Mouse (Mus musculus): ENCODE results near the gene Mark1.
A peak's percentile ranks its signal among the peaks of the same experiment; 100 is the strongest.

Mark1 gene

GRCm38 (mm10) chr1:184891998-184892397 lies 107.4 kb downstream of the Mark1 start:
- no peak for DNase-seq (ENCODE audit: inconsistent ontology term)

GRCm38 (mm10) chr1:184889454-184889853 lies 109.9 kb downstream of the Mark1 start:
- DNase-seq (ENCODE audit: inconsistent ontology term) = no peak

GRCm38 (mm10) chr1:184886160-184886559 lies 113.2 kb downstream of the Mark1 start:
- no peak for DNase-seq (ENCODE audit: inconsistent ontology term)

DNA sequence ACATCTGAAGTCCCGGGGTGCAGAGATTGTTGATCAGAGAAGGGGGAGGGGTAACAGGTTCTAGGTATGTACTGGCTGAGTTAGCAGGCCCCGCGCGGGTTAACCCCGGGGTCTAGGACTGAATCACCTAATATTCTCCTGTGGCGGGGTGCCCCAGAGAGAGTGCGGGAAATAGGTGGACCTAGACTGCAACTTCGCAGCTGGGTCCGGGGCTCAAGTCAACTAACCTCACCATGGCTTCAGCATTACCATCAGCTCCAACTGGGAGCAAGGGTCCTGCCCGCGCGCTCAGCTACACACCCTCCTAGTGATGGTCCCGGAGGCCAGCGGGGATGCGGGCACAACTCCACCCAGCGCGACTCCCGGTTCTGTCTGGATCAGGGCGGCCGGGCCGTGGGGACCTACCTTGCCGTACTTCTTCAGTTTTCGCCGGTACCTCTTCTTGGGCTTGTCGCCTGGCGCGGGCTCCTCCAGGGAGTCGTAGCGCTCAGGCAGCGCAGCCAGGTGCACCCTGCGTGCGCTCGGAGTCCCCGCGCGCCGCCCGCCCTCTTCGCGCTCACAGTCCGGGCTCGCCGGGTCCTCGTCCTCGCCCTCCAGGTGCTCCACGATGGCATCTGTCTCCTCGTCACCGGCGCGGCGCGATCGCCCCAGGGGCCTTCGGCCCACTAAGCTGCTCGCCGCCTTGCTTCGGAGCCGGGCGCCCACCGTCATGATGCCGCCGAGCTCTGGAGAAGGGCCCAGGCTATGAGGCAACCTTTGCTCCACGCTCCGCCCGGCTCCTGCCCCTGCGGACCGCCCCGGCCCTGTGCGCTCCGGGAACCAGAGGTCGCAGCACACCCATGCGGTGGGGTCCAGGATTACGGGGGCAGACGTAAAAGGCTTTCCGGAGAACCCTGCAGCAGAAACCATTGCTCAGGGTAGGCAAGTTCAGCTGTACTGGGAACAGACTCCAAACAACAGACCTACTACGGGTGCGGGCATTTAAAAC lies 116.8 kb downstream of the Mark1 start, which contains the start of gene C130074G19Rik:
Gene C130074G19Rik (minus strand): TSS at position 938 of the 988 bp plus-strand sequence.
- peak; percentile 70 for DNase-seq (ENCODE audit: inconsistent ontology term)

DNA sequence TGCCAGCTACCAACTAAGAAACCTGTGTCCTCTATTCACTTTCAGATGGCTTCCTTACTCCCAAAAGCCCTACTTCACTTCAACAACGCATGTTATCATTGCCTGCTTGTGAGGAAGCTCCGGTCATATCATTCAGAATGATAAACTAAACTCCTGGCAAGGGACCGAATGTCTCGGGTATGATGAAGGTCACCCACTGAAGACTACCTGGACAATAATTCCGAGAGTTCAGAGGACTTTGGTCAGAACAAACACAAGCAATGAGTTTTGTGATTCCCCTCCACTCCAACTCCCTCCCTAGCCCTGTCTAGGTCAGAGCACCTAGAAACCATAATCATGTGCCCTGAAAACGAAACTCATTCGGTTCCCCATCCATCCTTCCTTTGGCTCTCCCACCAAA lies 117.5 kb downstream of the Mark1 start:
- no peak for DNase-seq (ENCODE audit: inconsistent ontology term)

- no peak for DNase-seq (ENCODE audit: inconsistent ontology term)
Observed at GRCm38 (mm10) chr1:184881211-184881610, 118.2 kb downstream of the Mark1 start.

- DNase-seq (ENCODE audit: inconsistent ontology term) = no peak
Observed at GRCm38 (mm10) chr1:184878860-184879259, 120.5 kb downstream of the Mark1 start.

DNA sequence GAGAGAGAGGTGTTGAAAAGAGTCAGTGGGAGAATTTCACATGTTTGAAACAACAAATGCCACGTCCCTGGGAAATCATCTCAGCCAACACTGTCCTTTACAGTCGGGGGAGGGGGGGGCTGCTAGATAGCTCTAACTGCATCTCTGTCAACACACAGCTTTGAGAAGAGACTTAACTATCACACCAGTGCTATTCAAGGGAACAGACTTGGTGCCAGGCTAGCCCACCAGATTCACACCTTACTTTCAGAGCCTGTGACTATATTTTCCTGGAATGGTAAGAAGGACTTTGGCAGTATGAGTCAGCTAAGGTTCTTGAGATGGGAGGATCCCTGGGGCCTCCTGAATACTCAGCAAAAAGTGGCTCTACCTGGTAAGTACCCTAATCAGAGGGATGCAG lies 122.1 kb downstream of the Mark1 start:
- DNase-seq (ENCODE audit: inconsistent ontology term) = no peak

- no peak for DNase-seq (ENCODE audit: inconsistent ontology term)
Observed at GRCm38 (mm10) chr1:184873910-184874309, 125.5 kb downstream of the Mark1 start.

DNA sequence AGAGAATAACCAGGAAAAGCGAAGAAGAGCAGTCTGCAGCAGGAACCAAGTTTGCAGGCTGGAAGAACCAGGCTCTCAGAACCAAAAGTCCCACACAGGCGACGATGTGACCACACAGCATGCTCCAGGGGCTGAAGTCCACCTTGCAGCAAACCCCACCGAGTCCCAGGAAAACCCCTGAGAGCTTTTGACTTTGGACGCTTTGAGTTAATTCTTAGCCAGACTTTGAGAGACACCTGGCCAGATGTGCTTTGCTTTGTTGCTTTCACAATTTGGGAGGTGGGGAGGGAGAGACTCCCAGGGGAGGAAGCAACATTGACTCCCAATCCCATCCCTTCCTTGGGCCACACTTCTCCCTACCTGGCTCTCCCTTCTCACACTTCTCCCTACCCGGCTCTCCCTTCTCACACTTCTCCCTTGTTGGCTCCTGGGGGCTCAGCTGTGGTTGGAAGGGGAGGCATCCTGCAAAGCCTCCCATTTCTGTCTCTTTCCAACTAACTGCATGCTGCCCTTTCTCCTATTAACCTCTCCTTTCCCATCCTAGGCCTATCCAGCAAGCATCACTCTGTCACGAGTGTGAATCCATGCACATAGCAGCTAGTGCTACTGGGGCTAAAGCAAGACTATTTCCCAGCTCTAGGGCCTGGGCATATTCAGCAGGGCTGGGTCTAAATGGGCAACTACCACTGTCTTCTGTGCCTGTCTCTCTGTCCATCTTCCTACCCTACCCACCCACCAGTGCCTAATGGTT lies 127.1 kb downstream of the Mark1 start:
- no peak for DNase-seq (ENCODE audit: inconsistent ontology term)

DNA sequence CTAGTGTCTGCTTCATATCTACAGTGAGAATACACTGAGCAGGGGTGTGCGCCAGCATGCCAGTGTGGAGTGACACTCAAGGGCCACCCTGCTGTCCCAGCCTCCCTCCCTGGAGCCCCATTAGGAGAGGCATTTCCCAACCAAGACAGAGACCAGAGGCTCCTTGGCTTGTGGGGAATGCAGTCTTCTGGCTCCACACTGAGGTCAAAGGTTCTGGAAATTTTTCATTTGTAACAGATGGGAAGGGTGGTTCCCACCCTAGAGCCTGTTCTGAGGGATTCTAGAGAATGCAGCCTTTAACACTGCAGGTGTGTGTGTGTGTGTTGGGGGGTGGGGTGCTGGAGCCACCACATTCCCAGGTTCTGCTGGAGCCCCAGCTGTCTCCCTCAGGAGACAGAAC lies 127.9 kb downstream of the Mark1 start:
- DNase-seq (ENCODE audit: inconsistent ontology term) = no peak

GRCm38 (mm10) chr1:184870646-184871385 lies 128.6 kb downstream of the Mark1 start:
- DNase-seq (ENCODE audit: inconsistent ontology term) = no peak

- no peak for DNase-seq (ENCODE audit: inconsistent ontology term)
Observed at GRCm38 (mm10) chr1:184869939-184870565, 129.3 kb downstream of the Mark1 start.

DNA sequence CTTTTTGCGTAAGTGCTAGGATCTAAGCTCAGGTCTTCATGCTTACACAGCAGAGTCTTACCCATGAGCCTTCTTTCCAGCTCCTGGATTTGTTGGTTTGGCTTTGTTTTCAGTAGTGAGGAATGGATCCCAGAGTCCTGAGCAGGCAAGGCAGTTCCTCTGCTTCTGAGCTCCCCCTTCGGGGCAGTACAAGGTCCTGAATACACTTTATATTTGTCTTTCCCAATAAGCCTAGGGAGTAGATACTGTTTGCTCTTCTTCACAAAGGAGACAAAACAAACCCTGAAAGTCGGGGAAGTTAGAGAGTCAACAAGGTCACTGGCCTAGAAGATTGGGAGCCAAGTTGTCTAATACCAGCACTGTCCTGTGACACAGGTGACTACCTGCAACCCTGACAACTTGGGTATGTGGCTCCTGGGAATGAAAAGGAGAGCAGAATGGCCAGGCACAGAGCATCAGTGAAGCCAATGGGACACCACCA lies 131.7 kb downstream of the Mark1 start:
- DNase-seq (ENCODE audit: inconsistent ontology term) = no peak

DNA sequence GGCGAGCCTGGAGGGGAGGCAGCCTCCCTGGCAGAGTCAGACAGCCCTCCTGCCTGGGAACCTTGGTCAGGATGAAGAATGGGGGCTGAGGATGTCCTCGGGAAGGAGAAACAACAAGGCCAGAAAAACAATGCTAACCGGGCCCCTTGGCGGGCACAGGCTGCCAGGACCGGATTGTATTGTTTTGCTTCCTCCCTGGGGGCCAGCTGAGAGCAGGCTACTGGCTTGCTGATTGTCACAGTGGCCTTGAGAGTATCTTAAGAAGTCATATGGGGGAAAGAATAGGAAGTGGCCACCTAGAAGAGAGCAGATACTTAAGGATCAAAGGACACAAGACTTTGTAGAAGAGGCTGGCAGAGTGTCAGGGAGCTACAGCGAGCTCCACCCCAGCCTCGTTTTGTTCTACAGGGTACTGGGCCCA lies 135.0 kb downstream of the Mark1 start:
- no peak for DNase-seq (ENCODE audit: inconsistent ontology term)

DNA sequence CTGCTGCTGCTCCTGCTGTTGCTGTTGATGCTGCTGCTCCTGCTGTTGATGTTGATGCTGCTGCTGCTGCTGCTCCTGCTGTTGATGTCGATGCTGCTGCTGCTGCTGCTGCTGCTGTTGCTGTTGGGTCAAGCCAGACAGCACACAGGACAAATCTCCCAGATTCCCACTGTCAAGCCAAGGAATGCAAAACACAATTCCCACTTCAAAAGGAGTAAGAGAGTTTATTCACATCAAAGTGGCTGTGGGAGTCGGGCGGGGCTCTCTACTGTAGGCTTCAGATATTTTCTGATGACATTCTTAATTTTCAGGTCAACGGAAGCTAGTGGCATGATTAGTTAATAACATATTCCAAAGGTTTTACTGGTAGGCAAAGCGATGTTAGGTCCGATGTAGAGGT lies 136.7 kb downstream of the Mark1 start:
- no peak for DNase-seq (ENCODE audit: inconsistent ontology term)

- peak; percentile 19 for DNase-seq (ENCODE audit: inconsistent ontology term)
Observed at GRCm38 (mm10) chr1:184861551-184861950, 137.8 kb downstream of the Mark1 start.

- no peak for DNase-seq (ENCODE audit: inconsistent ontology term)
Observed at GRCm38 (mm10) chr1:184860276-184860675, 139.1 kb downstream of the Mark1 start.

- DNase-seq (ENCODE audit: inconsistent ontology term) = no peak
Observed at GRCm38 (mm10) chr1:184858253-184858652, 141.1 kb downstream of the Mark1 start.

- no peak for DNase-seq (ENCODE audit: inconsistent ontology term)
Observed at GRCm38 (mm10) chr1:184857216-184857615, 142.2 kb downstream of the Mark1 start.

DNA sequence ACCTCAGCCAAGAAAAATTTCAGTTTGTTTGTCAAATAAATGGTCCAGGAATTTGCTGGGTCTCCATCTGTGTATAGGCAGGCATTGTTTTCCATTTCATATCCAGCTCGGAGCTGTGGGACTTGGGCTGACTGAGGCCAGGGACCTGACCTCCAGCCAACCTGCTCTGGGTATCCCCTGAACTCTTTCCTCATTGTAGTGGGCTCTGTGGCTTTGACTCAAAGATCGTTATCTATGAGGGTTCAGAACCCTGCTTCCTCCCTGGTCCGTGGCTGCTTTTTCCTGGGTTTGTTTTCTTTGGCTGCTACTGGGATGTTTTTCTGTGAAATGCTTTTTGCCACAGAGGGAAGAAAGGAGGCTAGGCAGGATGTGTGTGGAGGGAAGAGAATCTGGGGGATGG lies 145.4 kb downstream of the Mark1 start:
- peak; percentile 57 for DNase-seq (ENCODE audit: inconsistent ontology term)
